Mouse (Mus musculus) brown adipose tissue, adult 24 weeks (tissue): ENCODE data around the gene Tenm2. TPM values are rescaled to one million over a fixed set of nuclear protein-coding genes. Genes with fewer than 3 reads are reported as not detected.
A peak's percentile ranks its signal among the peaks of the same experiment; 100 is the strongest.

Source experiments
- H3K27ac ChIP-seq: fragments of 200-500 bp; replicated peaks from 2 replicates; pipeline ENCODE4 v1.5.1; 2012; ENCODE audit warnings: low read depth, mild to moderate bottlenecking, low read length
- H3K4me1 ChIP-seq: fragments of 200-500 bp; 2 replicates; pipeline ENCODE4 v1.6.1; 2012; ENCODE audit warnings: low read length, mixed read lengths; ENCODE audit not compliant: control insufficient read depth, insufficient read depth, insufficient read length
- H3K4me3 ChIP-seq: fragments of 200-500 bp; 2 replicates; pipeline ENCODE4 v1.5.1; 2012; ENCODE audit warnings: low read depth, mild to moderate bottlenecking, low read length, moderate library complexity; ENCODE audit not compliant: insufficient read depth
- polyA plus RNA-seq: library from polyadenylated mRNA; stranded (reverse); fragments of >200 nt; gene quantifications from 2 replicates; pipeline ENCODE4 v1.2.4, GENCODE M21; 2012; ENCODE audit not compliant: missing spikeins, insufficient read depth, insufficient read length

The Tenm2 gene
- polyA plus RNA-seq, 1 experiment = not detected

GRCm38 (mm10) chr11:35982734-35983133 is 1253.0 kb downstream of the Tenm2 start:
- no peaks in the 10 kb centered on the region for H3K4me1 ChIP-seq
- no peak overlapping the region for H3K4me3 ChIP-seq

GRCm38 (mm10) chr11:35980411-35980917 is 1255.3 kb downstream of the Tenm2 start, which contains the start of gene Wwc1:
Wwc1 (minus strand) TSS chr11:35980527.
- H3K4me3 ChIP-seq = peak within 1 kb of the TSS; percentile 31
- H3K27ac ChIP-seq = no peak within 1 kb of the TSS
- no peaks in the 10 kb centered on the region for H3K4me1 ChIP-seq

More at GRCm38 (mm10) chr11:35982734-35983133, 1253.0 kb downstream of the Tenm2 start:
- H3K27ac ChIP-seq = no peak overlapping the region

GRCm38 (mm10) chr11:35979733-35980410 is 1255.9 kb downstream of the Tenm2 start:
- Histone ChIP-seq H3K27ac (no peak overlapping the region), H3K4me3 (peak overlapping the region; percentile 31), H3K4me1 (no peaks in the 10 kb centered on the region)

- no peak overlapping the region for H3K4me3 ChIP-seq
- no peak overlapping the region for H3K27ac ChIP-seq
Observed at GRCm38 (mm10) chr11:35979266-35979732, 1256.5 kb downstream of the Tenm2 start.

GRCm38 (mm10) chr11:35977796-35978195 is 1258.0 kb downstream of the Tenm2 start:
- Histone ChIP-seq H3K4me1 (no peaks in the 10 kb centered on the region), H3K4me3 (no peak overlapping the region), H3K27ac (no peak overlapping the region)

More at GRCm38 (mm10) chr11:35979266-35979732, 1256.5 kb downstream of the Tenm2 start:
- H3K4me1 ChIP-seq = no peaks in the 10 kb centered on the region

GRCm38 (mm10) chr11:35977096-35977495 is 1258.7 kb downstream of the Tenm2 start:
- Histone ChIP-seq H3K4me3 (no peak overlapping the region), H3K4me1 (no peaks in the 10 kb centered on the region), H3K27ac (no peak overlapping the region)

GRCm38 (mm10) chr11:35976482-35976881 is 1259.3 kb downstream of the Tenm2 start:
- Histone ChIP-seq H3K4me1 (no peaks in the 10 kb centered on the region), H3K4me3 (no peak overlapping the region), H3K27ac (no peak overlapping the region)

- no peak overlapping the region for H3K27ac ChIP-seq
- no peak overlapping the region for H3K4me3 ChIP-seq
- no peaks in the 10 kb centered on the region for H3K4me1 ChIP-seq
Observed at GRCm38 (mm10) chr11:35974632-35975450, 1260.9 kb downstream of the Tenm2 start.

- Histone ChIP-seq H3K4me1 (no peaks in the 10 kb centered on the region), H3K27ac (no peak overlapping the region), H3K4me3 (no peak overlapping the region)
Observed at GRCm38 (mm10) chr11:35973135-35973534, 1262.6 kb downstream of the Tenm2 start.

- Histone ChIP-seq H3K4me1 (no peaks in the 10 kb centered on the region), H3K27ac (no peak overlapping the region), H3K4me3 (no peak overlapping the region)
Observed at GRCm38 (mm10) chr11:35972270-35972931, 1263.4 kb downstream of the Tenm2 start.

- H3K4me3 ChIP-seq = no peak overlapping the region
- H3K27ac ChIP-seq = no peak overlapping the region
- no peaks in the 10 kb centered on the region for H3K4me1 ChIP-seq
Observed at GRCm38 (mm10) chr11:35970806-35971705, 1264.7 kb downstream of the Tenm2 start.

GRCm38 (mm10) chr11:35968291-35968690 is 1267.5 kb downstream of the Tenm2 start:
- no peak overlapping the region for H3K27ac ChIP-seq
- H3K4me1 ChIP-seq = no peaks in the 10 kb centered on the region
- no peak overlapping the region for H3K4me3 ChIP-seq

GRCm38 (mm10) chr11:35963981-35964549 is 1271.7 kb downstream of the Tenm2 start:
- Histone ChIP-seq H3K27ac (no peak overlapping the region), H3K4me1 (no peaks in the 10 kb centered on the region), H3K4me3 (no peak overlapping the region)

GRCm38 (mm10) chr11:35963554-35963953 is 1272.2 kb downstream of the Tenm2 start:
- Histone ChIP-seq H3K4me3 (no peak overlapping the region), H3K27ac (no peak overlapping the region), H3K4me1 (no peaks in the 10 kb centered on the region)
